Mouse (Mus musculus): ENCODE measurements around the gene Nfia.

The Nfia gene

DNA sequence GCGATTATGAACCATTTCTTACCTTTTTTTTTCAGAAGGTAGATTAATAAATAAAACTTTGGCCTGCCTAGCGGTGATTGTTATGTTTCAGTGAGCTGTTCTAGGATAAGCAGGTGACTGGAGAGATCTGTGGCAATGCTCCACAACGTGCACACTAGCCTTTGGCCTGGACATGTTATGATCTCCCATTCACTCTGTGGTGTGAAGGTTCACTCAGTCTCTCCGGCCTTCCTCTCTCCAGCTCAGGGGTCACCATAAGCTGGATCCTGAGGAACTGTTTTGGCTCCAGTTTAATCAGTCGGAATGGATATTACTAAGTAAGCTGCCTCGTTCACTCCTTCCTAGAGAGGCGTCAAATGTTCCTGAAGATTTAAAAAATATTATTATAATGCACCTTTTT, 139.2 kb downstream of the Nfia start:
- no peak for DNase-seq (ENCODE audit: low spot score in 2 of 2)

- no peak for DNase-seq (ENCODE audit: low spot score in 2 of 2)
Measured at GRCm38 (mm10) chr4:97912155-97912554, 139.6 kb downstream of the Nfia start.

GRCm38 (mm10) chr4:97912560-97912959, 140.0 kb downstream of the Nfia start:
- DNase-seq (ENCODE audit: low spot score in 2 of 2): no peak

- DNase-seq (ENCODE audit: low spot score in 2 of 2): no peak
Measured at GRCm38 (mm10) chr4:97914348-97914747, 141.8 kb downstream of the Nfia start.

DNA sequence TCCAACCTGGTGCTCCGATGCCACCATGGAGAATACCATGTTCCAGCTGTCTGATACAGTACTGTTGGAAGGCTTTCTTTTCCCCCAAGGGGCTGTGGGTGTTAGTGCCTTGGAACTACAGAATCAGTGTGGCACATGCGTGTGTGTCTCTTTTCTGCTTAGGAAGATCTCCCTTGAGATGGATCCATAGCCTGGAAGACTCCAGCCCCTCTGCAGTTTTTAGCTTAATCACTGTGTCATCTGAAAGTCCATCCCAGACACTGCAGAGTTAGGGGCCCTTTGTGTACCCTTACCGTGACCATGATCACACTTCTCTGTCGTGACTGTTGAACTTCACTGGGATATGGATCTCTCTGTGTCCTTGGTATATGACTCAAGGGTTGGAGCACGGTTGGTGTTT, 142.2 kb downstream of the Nfia start:
- DNase-seq (ENCODE audit: low spot score in 2 of 2): no peak

- DNase-seq (ENCODE audit: low spot score in 2 of 2): no peak
Measured at GRCm38 (mm10) chr4:97917568-97917967, 145.0 kb downstream of the Nfia start.

DNA sequence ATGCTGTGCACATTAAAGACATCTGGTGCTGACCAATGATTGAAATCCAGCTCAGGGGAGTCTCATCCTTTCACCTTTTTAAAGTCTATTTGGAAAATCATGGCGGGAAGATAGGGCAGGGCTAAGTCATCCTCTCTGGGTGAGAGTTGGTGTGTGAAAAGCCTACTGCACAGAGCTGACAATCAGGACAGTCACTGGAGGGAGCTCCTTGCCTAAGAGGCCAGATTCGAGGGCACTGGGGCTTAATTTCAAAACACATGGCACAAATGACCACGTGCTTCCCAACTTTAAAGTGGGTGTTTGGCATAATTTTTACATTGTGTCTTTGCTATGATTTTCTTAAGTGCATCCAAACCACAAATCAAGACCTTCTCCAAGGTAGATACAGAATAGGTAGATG, 146.1 kb downstream of the Nfia start:
- DNase-seq (ENCODE audit: low spot score in 2 of 2): no peak

DNA sequence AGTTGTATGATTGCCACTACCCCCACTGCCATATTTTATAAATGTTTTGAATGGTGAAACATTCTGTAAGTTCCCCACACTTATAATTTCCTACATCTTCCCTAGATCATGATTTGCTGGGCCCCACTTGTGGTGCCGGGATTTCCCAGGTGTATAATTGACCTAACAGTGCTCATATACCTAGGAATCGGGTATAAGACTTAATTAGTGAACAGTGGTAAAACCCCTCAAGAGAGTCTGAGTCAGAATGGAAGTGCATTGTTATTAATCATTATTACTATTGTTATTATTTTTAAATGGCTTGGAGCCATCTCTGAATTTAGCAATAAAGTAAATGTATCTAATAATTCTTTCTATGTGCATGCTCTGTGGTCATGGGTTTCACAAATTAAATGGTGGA, 147.2 kb downstream of the Nfia start:
- no peak for DNase-seq (ENCODE audit: low spot score in 2 of 2)

DNA sequence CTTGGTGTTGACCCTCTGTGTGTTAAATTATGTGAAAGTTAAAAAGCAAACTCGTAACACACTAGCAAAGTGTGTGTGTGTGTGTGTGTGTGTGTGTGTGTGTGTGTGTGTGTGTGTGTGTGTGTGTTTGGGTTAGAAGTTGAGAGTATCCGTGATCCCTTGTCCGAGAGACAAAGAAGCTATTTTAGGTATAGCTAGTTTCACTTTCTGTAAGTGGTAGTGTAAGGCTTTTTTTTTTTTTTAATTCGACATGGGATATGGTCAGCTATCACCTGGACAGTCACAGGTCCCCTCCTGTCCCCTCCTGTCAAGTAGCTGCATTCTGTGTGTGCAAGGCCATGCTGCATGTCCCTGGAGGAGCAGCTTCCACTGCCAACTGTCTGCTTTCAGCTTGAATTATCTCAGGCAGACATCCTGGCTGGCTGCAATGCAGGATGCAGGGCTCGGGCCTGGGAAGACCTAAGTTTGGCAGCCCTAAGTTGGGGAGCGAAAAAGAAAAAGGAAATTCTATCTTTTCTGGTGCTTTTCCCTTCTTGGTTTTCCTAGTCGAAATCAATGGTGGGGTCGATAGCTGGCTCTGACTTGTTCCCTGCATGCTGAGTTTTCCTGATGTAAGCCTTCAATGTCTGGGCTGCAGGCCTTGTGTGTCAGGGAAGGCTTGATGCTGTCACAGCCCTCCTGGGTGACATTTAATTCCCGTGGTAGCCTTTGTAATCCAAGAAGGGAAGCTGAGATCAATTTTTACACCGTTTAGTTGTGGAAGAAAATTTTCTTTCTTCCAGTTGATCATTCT, 147.9 kb downstream of the Nfia start:
- no peak for DNase-seq (ENCODE audit: low spot score in 2 of 2)

DNA sequence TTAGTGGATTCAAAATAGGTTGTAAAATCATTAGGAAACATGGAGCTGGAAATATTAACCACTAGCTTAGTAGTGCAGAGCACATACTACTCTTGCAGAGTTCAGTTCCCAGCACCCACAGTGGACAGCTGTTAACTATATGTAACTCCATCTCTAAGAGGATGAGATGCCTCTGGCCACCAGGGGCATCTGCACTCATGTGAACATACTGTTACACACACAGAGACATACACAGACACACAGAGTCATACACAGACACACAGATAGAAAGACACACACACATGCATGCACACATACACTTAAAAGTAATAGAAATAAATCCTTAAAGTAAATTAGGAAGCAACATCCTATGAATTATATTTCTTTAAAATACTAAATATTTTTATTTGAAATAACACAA, 149.1 kb downstream of the Nfia start:
- DNase-seq (ENCODE audit: low spot score in 2 of 2): no peak

GRCm38 (mm10) chr4:97923248-97923647, 150.7 kb downstream of the Nfia start:
- DNase-seq (ENCODE audit: low spot score in 2 of 2): no peak

- no peak for DNase-seq (ENCODE audit: low spot score in 2 of 2)
Measured at GRCm38 (mm10) chr4:97923876-97924316, 151.4 kb downstream of the Nfia start.

DNA sequence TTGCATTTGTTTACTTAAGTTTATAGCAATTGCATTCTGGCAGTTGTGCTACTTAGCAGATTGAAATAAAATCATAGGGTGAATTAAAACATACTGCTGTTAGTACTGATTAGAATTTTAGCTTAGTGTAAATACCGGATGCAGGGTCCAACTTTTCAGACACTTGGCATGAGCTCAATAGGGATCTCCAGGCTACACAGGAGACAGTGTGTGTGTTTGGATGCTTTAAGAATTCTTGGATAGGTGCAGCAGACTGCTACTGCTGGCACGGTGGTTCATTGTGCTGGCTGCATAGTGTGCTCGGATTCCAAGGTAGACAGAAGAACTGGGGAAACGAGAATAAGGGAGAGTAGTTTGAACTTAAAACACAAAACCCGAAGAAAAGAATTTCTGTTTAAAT, 151.9 kb downstream of the Nfia start:
- DNase-seq (ENCODE audit: low spot score in 2 of 2): no peak

DNA sequence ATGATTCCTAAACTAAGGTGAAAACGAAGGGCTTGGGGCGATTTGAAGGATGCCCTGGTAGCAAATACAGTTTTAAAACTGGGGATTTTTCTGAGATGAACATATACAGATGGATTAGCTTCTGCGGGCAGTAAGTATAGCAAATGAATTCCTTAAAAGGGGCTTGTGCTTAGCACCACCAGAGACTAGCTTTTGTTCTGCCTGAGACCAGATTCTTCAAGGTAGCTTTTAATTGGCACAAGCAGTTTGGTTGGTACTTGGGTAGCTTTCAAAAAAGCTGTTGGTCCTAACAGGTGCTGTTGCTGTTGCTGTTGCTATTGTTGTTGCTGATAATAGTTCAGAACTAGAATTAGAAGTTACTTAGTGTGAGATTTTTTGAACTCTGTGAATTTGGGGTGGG, 152.3 kb downstream of the Nfia start:
- no peak for DNase-seq (ENCODE audit: low spot score in 2 of 2)

DNA sequence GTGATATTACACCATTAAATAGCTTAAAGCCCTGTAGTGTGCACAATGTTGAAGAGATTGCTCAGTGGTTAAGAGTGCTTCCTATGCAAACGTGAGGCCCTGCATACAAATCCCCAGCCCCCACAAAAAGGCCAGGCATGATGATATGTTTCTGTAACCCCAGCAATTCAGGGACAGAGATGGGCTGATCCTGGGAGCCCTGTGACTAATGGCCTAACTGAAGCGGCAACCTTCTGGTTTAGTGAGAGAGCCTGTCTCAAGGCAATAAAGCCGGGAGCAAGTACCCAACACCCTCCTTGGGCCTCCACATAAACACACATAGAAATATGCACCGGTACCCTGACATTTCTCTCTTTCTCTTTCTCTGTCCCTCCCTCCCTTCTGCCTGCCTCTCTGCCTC, 153.1 kb downstream of the Nfia start:
- no peak for DNase-seq (ENCODE audit: low spot score in 2 of 2)

DNA sequence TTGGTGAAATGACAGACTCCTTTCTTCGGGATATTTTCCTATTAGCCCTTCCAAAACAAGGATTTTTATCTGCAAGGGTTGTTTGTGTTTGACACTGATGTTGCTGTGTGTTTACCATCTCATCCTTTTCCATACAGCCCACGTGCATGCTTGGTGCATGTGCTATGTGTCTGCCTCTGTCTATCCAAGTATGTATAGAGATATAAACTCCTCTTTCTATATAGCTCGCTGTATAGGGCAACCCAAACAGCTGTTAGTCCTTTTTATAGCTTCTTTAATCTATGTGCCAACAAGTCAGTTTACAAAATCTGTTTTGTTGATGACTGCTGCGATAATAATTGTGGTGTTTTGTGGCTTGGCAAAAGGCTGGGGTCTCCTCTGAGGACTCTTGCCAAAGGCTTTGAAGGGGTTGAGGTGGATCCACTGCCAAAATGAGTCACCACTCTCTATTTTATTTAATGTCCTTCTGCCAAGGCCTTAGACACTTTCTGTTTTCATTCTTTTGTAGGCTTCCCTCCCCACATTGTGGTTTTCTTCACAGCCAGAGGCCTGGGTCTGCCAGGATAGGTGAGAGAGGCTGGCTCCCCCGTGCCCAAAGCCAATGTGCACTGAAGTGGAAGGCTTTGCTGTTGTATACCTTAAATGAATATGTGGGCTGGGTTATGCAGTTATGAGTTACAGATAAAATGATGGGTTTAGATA, 154.2 kb downstream of the Nfia start:
- DNase-seq (ENCODE audit: low spot score in 2 of 2): no peak

- DNase-seq (ENCODE audit: low spot score in 2 of 2): no peak
Measured at GRCm38 (mm10) chr4:97927309-97927656, 154.7 kb downstream of the Nfia start.

- DNase-seq (ENCODE audit: low spot score in 2 of 2): no peak
Measured at GRCm38 (mm10) chr4:97936371-97936770, 163.8 kb downstream of the Nfia start.

DNA sequence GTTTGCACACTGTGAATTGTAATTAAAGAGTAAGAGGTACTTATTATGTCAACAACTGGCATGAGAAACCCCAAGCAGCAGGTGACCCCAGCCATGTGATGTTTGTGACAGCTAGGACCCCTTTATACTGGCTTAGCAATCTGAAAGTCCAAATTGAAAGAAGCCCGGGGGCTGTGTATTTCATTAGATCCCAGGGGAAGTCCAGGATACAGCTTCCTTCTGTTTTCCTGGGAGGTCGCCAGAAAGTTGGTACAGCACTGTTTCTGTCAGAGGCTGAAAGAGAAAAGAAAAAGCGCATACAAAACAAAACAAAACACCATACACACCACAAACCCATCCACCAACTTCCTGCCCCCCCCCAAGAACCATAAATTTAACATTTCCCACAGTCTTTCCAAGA, 164.4 kb downstream of the Nfia start:
- DNase-seq (ENCODE audit: low spot score in 2 of 2): no peak

- DNase-seq (ENCODE audit: low spot score in 2 of 2): no peak
Measured at GRCm38 (mm10) chr4:97939492-97939891, 167.0 kb downstream of the Nfia start.

DNA sequence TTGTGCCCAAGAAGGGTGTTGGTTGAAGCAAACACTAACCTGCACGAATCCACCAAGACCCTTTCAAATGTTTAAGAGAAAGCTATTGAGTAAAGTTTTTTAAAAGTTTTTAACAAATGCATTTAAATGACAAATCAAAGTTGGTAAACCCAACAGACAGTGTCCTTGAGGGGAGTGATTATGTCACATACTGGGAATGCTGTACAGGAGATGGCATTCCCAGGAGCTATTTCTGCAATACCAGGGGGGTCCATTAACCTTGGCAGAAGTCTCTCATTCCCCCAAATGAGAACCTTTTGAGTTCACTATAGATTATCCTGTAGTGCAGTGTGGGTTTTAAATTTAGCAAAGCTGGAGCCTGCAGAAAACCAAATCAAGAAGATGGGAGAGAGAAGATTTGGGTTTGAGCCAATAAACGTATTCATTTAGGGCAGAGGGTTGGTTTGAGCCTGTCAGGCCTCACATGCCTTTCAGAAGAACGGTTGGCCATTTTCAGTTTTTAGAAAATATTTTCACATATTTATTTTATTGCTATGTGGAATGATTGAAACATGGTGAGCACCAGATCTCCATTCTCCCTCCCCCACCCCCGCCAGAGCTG, 167.5 kb downstream of the Nfia start:
- DNase-seq (ENCODE audit: low spot score in 2 of 2): no peak

DNA sequence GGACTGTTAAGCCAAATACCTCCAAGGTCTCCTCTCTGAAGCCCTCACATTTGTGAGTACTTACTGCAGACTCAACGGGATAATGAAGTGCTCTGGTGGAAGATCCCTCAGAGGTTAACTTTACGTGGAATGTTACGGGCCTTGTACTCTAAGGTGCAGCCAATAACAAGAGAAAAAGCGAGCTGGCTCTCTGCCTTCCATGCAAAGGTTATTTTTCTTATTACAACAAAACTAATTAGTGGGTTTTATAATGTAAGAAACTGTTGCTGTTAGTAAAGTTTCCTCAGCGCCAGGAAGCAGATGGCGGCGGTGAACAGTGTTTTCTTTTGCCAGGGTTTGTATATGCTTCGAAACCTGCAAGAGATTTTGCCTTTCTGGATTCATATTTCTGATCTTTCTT, 169.1 kb downstream of the Nfia start:
- no peak for DNase-seq (ENCODE audit: low spot score in 2 of 2)

DNA sequence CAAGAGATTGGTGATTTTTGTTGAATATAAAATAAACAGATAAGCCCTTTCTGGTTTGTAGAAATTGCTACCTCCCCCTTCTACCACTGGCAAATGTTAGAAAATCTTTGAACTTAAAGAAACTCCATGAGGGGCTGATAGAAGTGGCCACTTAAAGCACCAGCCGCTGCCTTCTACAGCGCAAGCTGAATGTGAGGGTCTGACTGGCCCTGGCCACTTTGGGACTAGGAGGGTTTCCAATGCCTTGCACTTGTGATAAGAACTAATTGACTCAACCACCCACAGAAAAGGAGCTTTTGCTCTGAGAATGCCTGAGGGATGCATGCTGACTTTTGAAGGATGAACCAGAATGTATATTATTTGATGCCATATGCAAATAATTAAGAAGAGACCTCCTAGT, 171.8 kb downstream of the Nfia start:
- DNase-seq (ENCODE audit: low spot score in 2 of 2): no peak
